Mouse (Mus musculus): Measurements from ENCODE around the gene Eif3f.

Gene Eif3f

GRCm38 (mm10) chr7:108966742-108967362 lies 32.6 kb downstream of the Eif3f start:
- DNase-seq (ENCODE audit: low read depth, low spot score) = peak; percentile 60

GRCm38 (mm10) chr7:108968201-108968600 lies 34.0 kb downstream of the Eif3f start:
- DNase-seq (ENCODE audit: low read depth, low spot score) = no peak

GRCm38 (mm10) chr7:108972273-108972672 lies 38.1 kb downstream of the Eif3f start:
- no peak for DNase-seq (ENCODE audit: low read depth, low spot score)

GRCm38 (mm10) chr7:108985934-108986708 lies 51.9 kb downstream of the Eif3f start:
- no peak for DNase-seq (ENCODE audit: low read depth, low spot score)

GRCm38 (mm10) chr7:108991207-108991606 lies 57.0 kb downstream of the Eif3f start:
- DNase-seq (ENCODE audit: low read depth, low spot score) = no peak
